Mouse (Mus musculus) stomach, postnatal 0 days (tissue): ENCODE data around the gene Mllt3. TPM values are rescaled to one million over a fixed set of nuclear protein-coding genes. Genes with fewer than 3 reads are reported as not detected.
A peak's percentile ranks its signal among the peaks of the same experiment; 100 is the strongest.

Experiments
- ATAC-seq: fragments of 200-750 bp; cut with Nextera tagmentation; 2 replicates; pipeline ENCODE4 v1.8.0; 2017; ENCODE audit not compliant: low FRiP score, low TSS enrichment
- DNase-seq: peaks from one replicate; pipeline ENCODE4 v3.0.0-alpha.2; 2016; ENCODE audit warnings: low spot score
- H3K27ac ChIP-seq: fragments of 300-500 bp; sonication (generic); replicated peaks from 2 replicates; pipeline ENCODE4 v1.5.1; 2014; ENCODE audit warnings: mild to moderate bottlenecking, control low read depth
- H3K27me3 ChIP-seq: fragments of 300-500 bp; sonication (generic); 2 replicates; pipeline ENCODE4 v1.6.1; 2014; ENCODE audit warnings: low read length; ENCODE audit not compliant: control insufficient read depth, insufficient read depth
- H3K36me3 ChIP-seq: fragments of 300-500 bp; sonication (generic); 2 replicates; pipeline ENCODE4 v1.6.1; 2014; ENCODE audit warnings: low read length, mixed read lengths; ENCODE audit not compliant: control insufficient read depth, insufficient read depth
- H3K4me1 ChIP-seq: fragments of 300-500 bp; sonication (generic); replicated peaks from 2 replicates; pipeline ENCODE4 v1.6.1; 2014; ENCODE audit warnings: antibody characterized with exemption; ENCODE audit not compliant: control insufficient read depth, insufficient read depth
- H3K4me2 ChIP-seq: fragments of 300-500 bp; sonication (generic); replicated peaks from 2 replicates; pipeline ENCODE4 v1.6.1; 2014; ENCODE audit warnings: low read depth, mild to moderate bottlenecking, control low read depth, moderate library complexity
- H3K4me3 ChIP-seq: fragments of 300-500 bp; sonication (generic); 2 replicates; pipeline ENCODE4 v1.5.1; 2014; ENCODE audit warnings: low read depth, low read length, control low read depth
- H3K9ac ChIP-seq: fragments of 300-500 bp; sonication (generic); 2 replicates; pipeline ENCODE4 v1.6.1; 2014; ENCODE audit warnings: mild to moderate bottlenecking, low read length, control low read depth, mixed read lengths
- H3K9me3 ChIP-seq: fragments of 300-500 bp; sonication (generic); 2 replicates; pipeline ENCODE4 v1.6.1; 2016; ENCODE audit warnings: low read length; ENCODE audit not compliant: control insufficient read depth
- CTCF ChIP-seq: IDR thresholded peaks from 2 replicates; pipeline ENCODE4 v1.5.1; 2016; ENCODE audit warnings: antibody characterized with exemption, low read depth, mild to moderate bottlenecking, moderate library complexity
- EP300 ChIP-seq: optimal IDR thresholded peaks from 2 replicates; pipeline ENCODE3; 2016; ENCODE audit warnings: antibody characterized with exemption
- WGBS: fragments of 180-500 bp; shearing (Covaris S2); extraction: QIAGEN DNeasy Blood & Tissue Kit; methylation state at CpG from one replicate; pipeline ENCODE4 v1.1.7; 2014; 5-methylcytosine and 5-hydroxymethylcytosine counted together
- polyA plus RNA-seq: library from polyadenylated mRNA; unstranded; fragments of >200 nt; fragmentation: Nextera tagmentation; extraction: Ambion mirVana; gene quantifications from 2 replicates; pipeline ENCODE4 v1.2.1, GENCODE M21; 2015

The Mllt3 gene
- polyA plus RNA-seq, 1 experiment from 2014 or later: 82.9 TPM

DNA sequence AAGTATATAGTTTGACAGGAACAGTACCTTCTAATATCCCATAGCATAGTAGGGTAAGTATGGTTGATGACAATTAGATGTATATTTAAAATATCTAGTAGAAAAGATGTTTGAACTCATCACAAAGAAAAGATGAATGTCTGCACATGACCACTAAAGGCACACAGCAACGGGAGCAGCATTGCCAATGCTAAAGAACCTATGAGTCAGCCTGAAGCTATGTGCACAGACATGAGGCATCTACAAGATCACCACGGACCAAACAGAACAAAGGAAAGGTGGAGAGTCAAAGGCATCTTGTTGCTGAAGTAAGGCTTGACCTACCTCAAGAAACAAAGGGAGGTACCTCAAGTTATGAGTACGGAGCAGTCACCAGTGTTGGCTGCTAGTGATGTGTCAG lies 212.3 kb downstream of the Mllt3 start:
- no peak overlapping the region for H3K9ac ChIP-seq
- no peak for ATAC-seq
- H3K27ac ChIP-seq: no peak overlapping the region
- H3K4me3 ChIP-seq: no peak overlapping the region
- no peak for TF ChIP-seq EP300
- TF ChIP-seq CTCF: no peak
- H3K4me1 ChIP-seq: no peaks in the 10 kb centered on the region
- H3K4me2 ChIP-seq: no peak overlapping the region
- H3K36me3 ChIP-seq: no peaks in the 10 kb centered on the region
- WGBS: 60% methylated on average over 3 of the region's 3 CpGs
- no peaks in the 10 kb centered on the region for H3K9me3 ChIP-seq
- H3K27me3 ChIP-seq: no peaks in the 10 kb centered on the region
- no peak for DNase-seq

DNA sequence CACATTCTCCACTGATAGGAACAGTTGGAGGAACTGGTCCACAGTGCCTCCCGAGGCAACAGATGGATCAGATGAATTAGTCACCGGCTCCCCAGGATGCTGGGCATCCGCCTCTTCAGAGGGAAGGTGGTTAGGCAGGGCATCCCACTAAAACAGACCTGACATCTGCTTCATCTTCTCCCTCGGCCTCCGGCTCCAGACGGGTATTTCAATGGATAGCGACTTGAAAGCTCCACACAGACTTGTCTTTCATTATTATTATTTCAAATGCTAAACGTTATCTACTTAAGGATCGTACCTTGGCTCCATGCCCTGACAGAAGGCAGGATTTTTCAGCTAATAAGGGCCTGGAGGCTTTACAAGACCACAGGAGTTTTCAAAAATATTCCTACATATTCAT lies 214.0 kb downstream of the Mllt3 start:
- 51% methylated on average over 9 of the region's 9 CpGs for WGBS

DNA sequence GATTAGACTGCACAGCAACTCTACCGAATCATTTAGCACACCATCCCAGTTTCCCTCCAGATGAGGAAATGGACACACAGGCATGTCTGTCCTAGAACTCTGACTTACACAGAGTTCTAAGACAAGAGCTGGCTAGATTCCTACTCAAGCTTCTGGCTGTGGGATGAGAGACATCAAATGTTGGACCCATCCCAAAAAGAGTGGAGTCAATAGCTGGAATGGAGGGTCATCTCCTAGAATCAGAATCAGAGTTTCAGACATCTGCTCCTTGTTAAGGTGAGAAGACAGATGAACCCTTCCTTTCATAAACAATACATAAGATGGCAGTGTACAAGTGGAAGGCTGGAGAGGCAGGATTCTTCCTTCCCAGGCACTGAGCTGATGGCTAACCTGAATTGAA lies 214.9 kb downstream of the Mllt3 start:
- no peak for DNase-seq
- Histone ChIP-seq H3K9ac (no peak overlapping the region), H3K4me1 (no peaks in the 10 kb centered on the region), H3K9me3 (no peaks in the 10 kb centered on the region), H3K36me3 (no peaks in the 10 kb centered on the region), H3K27ac (no peak overlapping the region), H3K27me3 (no peaks in the 10 kb centered on the region), H3K4me2 (no peak overlapping the region), H3K4me3 (no peak overlapping the region)
- TF ChIP-seq EP300 (no peak), CTCF (no peak)
- 85% methylated on average over 1 of the region's 1 CpGs for WGBS
- no peak for ATAC-seq

More for the DNA sequence above, 214.0 kb downstream of the Mllt3 start:
- Histone ChIP-seq H3K4me2 (no peak overlapping the region), H3K4me3 (no peak overlapping the region), H3K9ac (no peak overlapping the region), H3K9me3 (no peaks in the 10 kb centered on the region), H3K36me3 (no peaks in the 10 kb centered on the region), H3K27ac (no peak overlapping the region), H3K4me1 (no peaks in the 10 kb centered on the region), H3K27me3 (no peaks in the 10 kb centered on the region)
- DNase-seq (no peak), ATAC-seq (no peak)
- no peak for TF ChIP-seq EP300
- TF ChIP-seq CTCF: no peak

DNA sequence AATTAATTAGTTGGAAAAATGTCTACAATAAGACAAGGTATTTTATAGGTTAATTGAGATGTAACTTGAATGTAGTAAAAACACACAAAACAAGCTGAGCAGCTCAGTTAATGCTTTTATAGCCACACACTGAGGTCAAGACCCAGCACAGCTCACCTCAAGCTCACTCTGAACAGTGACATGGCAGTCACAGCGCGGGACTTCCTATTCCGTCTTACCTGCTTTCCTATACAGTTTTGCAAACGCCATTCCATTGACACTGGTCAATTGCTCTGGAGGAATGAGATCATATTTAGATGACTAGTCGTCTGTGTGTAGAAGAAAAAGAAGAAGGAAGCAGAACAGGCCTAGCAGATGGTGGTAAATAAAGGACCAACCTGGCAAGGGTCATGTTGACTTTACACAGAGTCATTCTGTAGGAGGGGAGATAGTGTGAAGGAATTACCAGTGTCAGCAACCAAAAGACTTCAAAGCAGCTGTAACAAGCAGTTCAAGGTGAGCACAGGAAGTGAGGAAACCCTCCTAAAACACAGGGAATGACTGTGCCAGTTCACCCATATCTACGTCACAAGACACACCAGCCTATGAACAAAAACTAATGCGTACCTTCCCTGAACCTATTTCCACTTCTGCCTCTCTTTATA lies 217.6 kb downstream of the Mllt3 start:
- no peak for TF ChIP-seq EP300
- Histone ChIP-seq H3K9me3 (no peaks in the 10 kb centered on the region), H3K27ac (0 out of 2 replicates have a peak overlapping the region, but pooled peaks have one; percentile 13), H3K27me3 (no peaks in the 10 kb centered on the region), H3K4me1 (no peaks in the 10 kb centered on the region), H3K4me3 (no peak overlapping the region), H3K4me2 (no peak overlapping the region), H3K36me3 (no peaks in the 10 kb centered on the region), H3K9ac (no peak overlapping the region)
- peak; percentile 38 for DNase-seq
- WGBS: 63% methylated on average over 7 of the region's 7 CpGs
- ATAC-seq: peak; percentile 95

DNA sequence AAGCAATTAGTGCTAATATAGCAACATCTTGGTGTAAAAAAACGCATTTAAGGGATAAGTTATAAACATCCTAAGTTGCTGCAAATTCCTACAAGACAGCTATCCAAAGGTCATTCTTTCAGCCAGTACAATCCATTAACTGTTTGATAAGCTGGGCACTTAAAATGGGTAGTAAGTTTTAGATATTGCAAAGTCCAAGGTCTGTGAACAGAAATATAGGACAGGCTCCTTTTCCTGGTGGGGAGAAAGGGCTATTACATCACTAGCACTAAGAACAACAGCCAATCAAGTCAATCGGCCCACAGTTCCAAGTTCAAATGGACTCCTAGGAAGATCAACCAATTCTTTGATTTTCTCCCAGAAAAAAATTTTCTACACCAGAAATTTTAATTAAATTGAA lies 221.3 kb downstream of the Mllt3 start:
- no peaks in the 10 kb centered on the region for H3K9me3 ChIP-seq
- DNase-seq: no peak
- 62% methylated on average over 2 of the region's 2 CpGs for WGBS
- H3K27me3 ChIP-seq: no peaks in the 10 kb centered on the region
- no peak overlapping the region for H3K4me3 ChIP-seq
- ATAC-seq: no peak
- H3K27ac ChIP-seq: no peak overlapping the region
- H3K4me2 ChIP-seq: no peak overlapping the region
- H3K9ac ChIP-seq: no peak overlapping the region
- no peaks in the 10 kb centered on the region for H3K4me1 ChIP-seq
- TF ChIP-seq CTCF: no peak
- H3K36me3 ChIP-seq: no peaks in the 10 kb centered on the region

DNA sequence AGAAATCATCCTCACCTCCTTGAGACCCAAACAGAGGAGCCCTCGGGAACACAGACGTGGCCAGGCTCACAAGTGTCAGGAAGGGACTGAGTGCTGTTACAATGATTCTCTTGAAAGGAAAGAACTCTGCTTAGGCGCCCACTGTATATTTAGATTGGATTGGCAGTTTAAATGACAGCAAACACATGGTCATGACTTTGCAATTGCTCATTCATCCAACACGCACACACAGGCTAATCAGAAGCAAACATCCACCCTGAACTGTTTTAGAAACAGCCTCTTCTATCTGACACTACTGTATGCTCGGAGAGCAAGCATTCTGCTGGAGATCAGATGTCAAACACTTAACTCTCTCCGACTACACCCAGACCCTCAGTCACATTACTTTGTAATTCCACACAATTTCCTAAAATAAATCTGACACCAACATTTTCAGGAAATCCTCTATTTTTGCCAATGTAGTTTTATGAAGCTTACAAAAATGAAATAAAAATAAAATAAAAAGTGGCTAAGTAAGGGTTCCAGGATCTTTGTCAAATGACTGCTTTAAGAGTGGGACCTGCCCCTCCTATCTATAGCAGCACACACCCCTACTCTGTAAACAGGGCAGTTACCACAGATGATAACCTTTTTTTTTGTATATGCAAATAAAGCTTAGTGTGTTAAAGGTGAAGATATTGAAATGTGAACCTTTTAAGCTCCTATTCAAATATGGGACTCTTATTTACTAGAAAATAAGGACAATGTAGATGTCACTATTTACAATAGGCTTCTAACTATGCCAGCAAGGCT lies 226.8 kb downstream of the Mllt3 start:
- peak overlapping the region; percentile 12; the same call in 1 of the 2 replicates for H3K4me2 ChIP-seq

More for the DNA sequence above, 226.8 kb downstream of the Mllt3 start:
- no peaks in the 10 kb centered on the region for H3K9me3 ChIP-seq
- H3K36me3 ChIP-seq: no peaks in the 10 kb centered on the region
- no peaks in the 10 kb centered on the region for H3K27me3 ChIP-seq
- peak overlapping the region; percentile 13; the same call in 1 of the 2 replicates for H3K27ac ChIP-seq
- WGBS: 21% methylated on average over 6 of the region's 6 CpGs
- TF ChIP-seq EP300 (no peak), CTCF (no peak)
- no peaks in the 10 kb centered on the region for H3K4me1 ChIP-seq
- no peak overlapping the region for H3K9ac ChIP-seq
- H3K4me3 ChIP-seq: peak overlapping the region; percentile 10; the same call in 1 of the 2 replicates
- peak; percentile 18 for DNase-seq
- ATAC-seq: peak; percentile 94
